Mouse (Mus musculus): ENCODE data around the gene Tsr2. TPM values are rescaled to one million over a fixed set of nuclear protein-coding genes. Genes with fewer than 3 reads are reported as not detected.

The Tsr2 gene
- 39.1 and 43.1 TPM in 2 replicates for polyA plus RNA-seq (2014; fragmentation: Nextera tagmentation; extraction: Ambion mirVana)

DNA sequence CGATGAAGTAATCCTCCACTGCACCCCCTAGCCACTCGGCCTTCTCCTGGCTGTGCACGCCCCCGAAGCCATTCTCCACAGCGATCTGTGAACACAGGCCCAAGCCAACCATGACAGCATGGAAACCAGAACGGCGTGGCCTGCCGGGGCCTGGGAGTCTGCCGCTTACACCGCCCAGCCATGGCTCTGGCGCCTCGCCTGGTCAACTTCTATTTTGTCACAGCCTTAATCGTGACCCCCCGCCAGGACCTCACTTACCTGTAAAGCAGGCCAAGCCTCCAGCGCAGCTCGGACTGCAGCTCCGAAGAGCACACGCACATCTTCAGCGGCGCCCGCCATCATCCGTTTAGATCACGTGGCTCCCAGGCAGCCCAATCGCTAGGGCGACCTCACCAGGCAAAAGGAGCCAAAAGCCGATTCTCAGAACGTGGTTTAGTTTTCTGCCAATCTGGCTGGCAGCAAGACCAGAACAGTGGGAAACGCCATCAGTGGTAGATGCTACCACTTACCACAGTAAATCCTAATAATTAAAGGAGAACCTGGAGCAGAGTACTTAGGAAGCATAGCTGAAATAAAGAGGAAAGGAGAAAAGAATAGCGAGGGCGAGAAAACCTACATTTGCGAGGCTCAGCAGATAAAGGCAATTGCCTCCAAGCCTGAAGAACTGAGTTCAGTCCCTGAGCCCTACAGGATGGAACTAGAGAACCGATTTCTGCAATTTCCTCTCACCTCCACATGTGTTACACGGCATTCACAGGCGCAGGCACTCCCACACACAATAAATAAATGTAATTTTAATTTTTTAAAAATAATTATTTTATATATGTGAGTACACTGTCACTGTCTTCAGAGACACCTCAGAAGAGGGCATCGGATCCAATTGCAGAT is at the start of gene Tsr2:
Gene Tsr2, minus strand, starts transcription at position 373 of the 888 bp plus-strand sequence.
- peak within 1 kb of the TSS; percentile 66 for H3K9ac ChIP-seq (ENCODE audit: low read depth, low read length)
- DNase-seq (ENCODE audit: low spot score) (peak; percentile 75), ATAC-seq (ENCODE audit: low FRiP score) (peak; percentile 94)
- H3K4me2 ChIP-seq (replicated peaks; ENCODE audit: low read depth, low read length): peak within 1 kb of the TSS; percentile 45
- peak within 1 kb of the TSS; percentile 36; the same call in 1 of the 2 replicates for H3K27ac ChIP-seq (ENCODE audit: low read depth, low read length)
- H3K27me3 ChIP-seq (ENCODE audit: control insufficient read depth, insufficient read depth, low read length): no peaks in the 10 kb centered on the region
- no peaks in the 10 kb centered on the region for H3K9me3 ChIP-seq (ENCODE audit: control insufficient read depth, low read length)
- 18% methylated on average over 35 of the region's 35 CpGs for WGBS
- no peaks in the 10 kb centered on the region for H3K36me3 ChIP-seq (ENCODE audit: control insufficient read depth, insufficient read depth, low read length)
- H3K4me3 ChIP-seq (ENCODE audit: low read depth, low read length): peak within 1 kb of the TSS; percentile 60
- no peaks in the 10 kb centered on the region for H3K4me1 ChIP-seq (replicated peaks; ENCODE audit: control insufficient read depth, insufficient read depth, low read length)

DNA sequence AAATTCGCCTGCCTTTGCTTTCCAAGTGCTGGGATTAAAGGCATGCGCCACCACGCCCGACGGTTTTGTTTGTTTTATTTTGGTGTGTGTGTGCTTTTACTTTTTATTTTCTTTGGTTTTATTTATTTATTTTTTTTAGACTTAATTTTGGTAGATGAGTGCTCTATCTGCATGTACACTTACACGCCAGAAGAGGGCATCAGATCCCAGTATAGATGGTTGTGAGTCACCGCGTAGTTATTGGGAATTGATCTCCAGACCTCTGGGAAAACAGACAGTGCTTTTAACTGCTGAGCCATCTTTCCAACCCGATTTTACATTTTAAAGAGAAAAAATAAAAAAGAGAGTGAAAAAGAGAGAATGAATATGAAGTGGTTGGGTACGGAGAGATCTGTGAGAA is 36.4 kb upstream of the Tsr2 start:
- H3K27ac ChIP-seq (ENCODE audit: low read depth, low read length): no peak overlapping the region
- H3K9ac ChIP-seq (ENCODE audit: low read depth, low read length): no peak overlapping the region
- ATAC-seq (ENCODE audit: low FRiP score): no peak
- no peaks in the 10 kb centered on the region for H3K4me1 ChIP-seq (replicated peaks; ENCODE audit: control insufficient read depth, insufficient read depth, low read length)
- H3K36me3 ChIP-seq (ENCODE audit: control insufficient read depth, insufficient read depth, low read length): no peaks in the 10 kb centered on the region
- no peaks in the 10 kb centered on the region for H3K9me3 ChIP-seq (ENCODE audit: control insufficient read depth, low read length)
- peak; percentile 27 for DNase-seq (ENCODE audit: low spot score)
- no peak overlapping the region for H3K4me2 ChIP-seq (replicated peaks; ENCODE audit: low read depth, low read length)
- H3K27me3 ChIP-seq (ENCODE audit: control insufficient read depth, insufficient read depth, low read length): no peaks in the 10 kb centered on the region
- H3K4me3 ChIP-seq (ENCODE audit: low read depth, low read length): no peak overlapping the region
- WGBS: 31% methylated on average over 10 of the region's 10 CpGs

DNA sequence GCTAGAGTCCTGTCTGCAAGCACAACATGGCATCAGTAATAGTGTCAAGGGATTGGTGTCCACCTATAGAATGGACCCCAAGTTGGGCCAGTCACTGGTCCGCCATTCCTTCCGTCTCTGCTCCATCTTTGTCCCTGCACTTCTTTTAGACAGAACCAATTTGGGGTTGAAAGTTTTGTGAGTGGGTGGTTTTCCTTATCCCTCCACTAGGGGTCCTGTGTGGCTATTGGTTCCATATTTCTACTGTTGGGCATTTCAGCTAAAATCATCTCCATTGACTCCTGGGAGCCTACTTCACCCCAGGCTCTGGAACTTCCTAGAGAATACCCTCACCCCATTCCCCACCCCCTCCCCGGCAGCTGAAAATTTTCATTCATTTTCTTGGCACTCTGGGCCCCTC is 34.1 kb upstream of the Tsr2 start:
- DNase-seq (ENCODE audit: low spot score) (peak; percentile 1), ATAC-seq (ENCODE audit: low FRiP score) (no peak)
- H3K9me3 ChIP-seq (ENCODE audit: control insufficient read depth, low read length): no peaks in the 10 kb centered on the region
- 81% methylated on average over 3 of the region's 3 CpGs for WGBS
- no peaks in the 10 kb centered on the region for H3K27me3 ChIP-seq (ENCODE audit: control insufficient read depth, insufficient read depth, low read length)
- no peaks in the 10 kb centered on the region for H3K4me1 ChIP-seq (replicated peaks; ENCODE audit: control insufficient read depth, insufficient read depth, low read length)
- H3K9ac ChIP-seq (ENCODE audit: low read depth, low read length): no peak overlapping the region
- H3K36me3 ChIP-seq (ENCODE audit: control insufficient read depth, insufficient read depth, low read length): no peaks in the 10 kb centered on the region
- no peak overlapping the region for H3K4me2 ChIP-seq (replicated peaks; ENCODE audit: low read depth, low read length)
- H3K27ac ChIP-seq (ENCODE audit: low read depth, low read length): no peak overlapping the region
- no peak overlapping the region for H3K4me3 ChIP-seq (ENCODE audit: low read depth, low read length)

DNA sequence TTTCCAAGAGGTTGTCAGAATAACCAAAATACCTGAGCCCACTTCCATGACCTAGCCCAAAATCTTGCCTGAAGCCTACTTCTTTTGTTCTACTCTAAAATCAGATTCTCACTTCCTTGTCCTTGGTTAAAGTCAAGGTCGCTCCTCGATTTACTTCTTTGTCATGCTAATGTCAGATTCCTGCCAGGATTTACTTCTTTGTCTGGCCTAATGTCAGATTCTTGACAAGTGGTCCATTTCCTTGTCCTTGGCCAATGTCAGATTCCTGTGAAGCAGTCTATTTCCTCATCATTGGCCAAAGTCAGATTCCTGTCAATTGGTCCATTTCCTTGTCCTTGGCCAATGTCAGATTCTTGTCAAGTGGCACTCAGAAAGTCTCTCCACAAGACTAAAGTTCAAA is 27.6 kb upstream of the Tsr2 start:
- Histone ChIP-seq H3K9ac (ENCODE audit: low read depth, low read length) (no peak overlapping the region), H3K4me2 (replicated peaks; ENCODE audit: low read depth, low read length) (no peak overlapping the region), H3K36me3 (ENCODE audit: control insufficient read depth, insufficient read depth, low read length) (no peaks in the 10 kb centered on the region), H3K9me3 (ENCODE audit: control insufficient read depth, low read length) (no peaks in the 10 kb centered on the region), H3K4me3 (ENCODE audit: low read depth, low read length) (no peak overlapping the region), H3K27me3 (ENCODE audit: control insufficient read depth, insufficient read depth, low read length) (no peaks in the 10 kb centered on the region), H3K4me1 (replicated peaks; ENCODE audit: control insufficient read depth, insufficient read depth, low read length) (no peaks in the 10 kb centered on the region), H3K27ac (ENCODE audit: low read depth, low read length) (no peak overlapping the region)
- no peak for ATAC-seq (ENCODE audit: low FRiP score)
- WGBS: 66% methylated on average over 2 of the region's 2 CpGs
- DNase-seq (ENCODE audit: low spot score): no peak

DNA sequence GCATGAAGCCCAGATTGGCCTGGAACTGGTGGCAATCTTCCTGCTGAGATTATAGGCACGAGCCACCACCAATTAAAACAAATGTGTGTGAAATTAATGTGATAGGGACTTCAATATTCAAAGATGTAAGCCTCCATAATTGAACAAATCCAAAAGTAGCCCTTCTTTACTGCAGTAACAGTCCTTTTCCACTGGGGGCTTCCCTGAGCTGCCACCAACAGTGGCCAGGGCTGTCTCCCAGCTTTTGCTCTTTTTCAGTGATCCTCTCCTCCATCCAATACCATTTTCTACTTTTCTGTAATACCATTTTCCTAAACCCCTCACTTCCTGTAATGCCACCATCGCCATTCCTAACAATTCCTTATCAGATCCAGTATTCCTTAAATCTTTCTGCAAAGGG is 21.1 kb upstream of the Tsr2 start:
- no peak overlapping the region for H3K4me2 ChIP-seq (replicated peaks; ENCODE audit: low read depth, low read length)
- ATAC-seq (ENCODE audit: low FRiP score): no peak
- no peak overlapping the region for H3K4me3 ChIP-seq (ENCODE audit: low read depth, low read length)
- no peak overlapping the region for H3K9ac ChIP-seq (ENCODE audit: low read depth, low read length)
- H3K9me3 ChIP-seq (ENCODE audit: control insufficient read depth, low read length): no peaks in the 10 kb centered on the region
- H3K4me1 ChIP-seq (replicated peaks; ENCODE audit: control insufficient read depth, insufficient read depth, low read length): no peaks in the 10 kb centered on the region
- H3K27me3 ChIP-seq (ENCODE audit: control insufficient read depth, insufficient read depth, low read length): no peaks in the 10 kb centered on the region
- WGBS: 11% methylated on average over 2 of the region's 2 CpGs
- peak; percentile 14 for DNase-seq (ENCODE audit: low spot score)
- H3K27ac ChIP-seq (ENCODE audit: low read depth, low read length): no peak overlapping the region
- no peaks in the 10 kb centered on the region for H3K36me3 ChIP-seq (ENCODE audit: control insufficient read depth, insufficient read depth, low read length)

DNA sequence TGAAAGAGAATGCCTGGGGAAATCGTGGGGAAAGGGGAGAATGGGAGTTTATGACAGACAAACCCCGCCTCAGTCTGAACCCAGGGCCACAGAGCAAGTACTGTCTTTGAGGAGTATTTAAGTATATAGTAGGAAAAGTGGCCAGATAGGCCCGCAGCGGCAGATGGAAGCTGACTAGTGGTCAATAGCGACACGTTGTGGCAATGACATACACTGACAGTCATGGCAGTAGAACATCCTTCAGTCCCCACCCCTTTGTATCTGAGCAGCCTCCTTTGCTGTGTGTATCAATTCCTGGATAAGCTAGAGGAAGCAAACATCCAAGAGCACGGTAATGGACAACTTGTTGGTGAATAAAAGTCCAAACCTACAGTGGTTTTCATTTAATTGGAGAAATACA is 20.5 kb upstream of the Tsr2 start:
- ATAC-seq (ENCODE audit: low FRiP score): no peak
- H3K27ac ChIP-seq (ENCODE audit: low read depth, low read length): no peak overlapping the region

DNA sequence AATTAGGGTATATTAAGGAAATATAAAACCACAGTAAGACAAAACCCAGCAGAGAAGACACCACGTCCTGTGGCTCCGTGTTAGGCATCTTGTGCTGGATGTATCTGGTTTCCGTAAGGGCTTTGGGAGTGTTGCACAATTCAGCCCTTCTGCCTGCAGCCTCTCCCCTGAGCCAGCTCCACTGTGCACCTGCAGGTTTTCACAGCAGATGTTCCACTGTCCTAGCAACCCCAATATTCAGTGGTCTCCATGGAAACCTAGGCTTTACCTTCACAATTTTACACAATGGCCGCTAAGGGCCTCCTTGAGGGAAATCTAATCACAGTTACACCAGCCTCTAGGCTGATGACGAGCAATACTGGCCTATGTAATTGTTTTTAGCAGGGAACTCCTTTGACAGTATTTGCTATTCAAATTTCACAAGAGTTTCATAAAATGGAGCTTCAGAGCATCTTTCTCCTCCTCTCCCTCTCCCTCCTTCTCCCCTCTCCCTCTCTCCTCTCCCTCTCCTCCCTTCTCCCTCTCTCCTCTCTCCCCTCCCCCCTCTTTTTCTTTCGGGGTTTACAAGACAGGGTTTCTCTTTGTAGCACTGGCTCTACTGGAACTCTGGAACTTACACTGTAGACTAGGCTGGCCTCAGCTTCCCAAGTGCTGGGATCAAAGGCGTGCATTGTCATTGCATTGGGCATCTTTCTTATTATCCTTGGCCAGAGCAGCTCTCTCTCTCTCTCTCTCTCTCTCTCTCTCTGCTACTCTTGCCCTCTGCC is 11.1 kb upstream of the Tsr2 start:
- Histone ChIP-seq H3K27me3 (ENCODE audit: control insufficient read depth, insufficient read depth, low read length) (no peaks in the 10 kb centered on the region), H3K9ac (ENCODE audit: low read depth, low read length) (no peak overlapping the region), H3K4me3 (ENCODE audit: low read depth, low read length) (no peak overlapping the region), H3K4me1 (replicated peaks; ENCODE audit: control insufficient read depth, insufficient read depth, low read length) (no peaks in the 10 kb centered on the region), H3K27ac (ENCODE audit: low read depth, low read length) (no peak overlapping the region), H3K36me3 (ENCODE audit: control insufficient read depth, insufficient read depth, low read length) (no peaks in the 10 kb centered on the region), H3K4me2 (replicated peaks; ENCODE audit: low read depth, low read length) (no peak overlapping the region), H3K9me3 (ENCODE audit: control insufficient read depth, low read length) (no peaks in the 10 kb centered on the region)
- 60% methylated on average over 7 of the region's 7 CpGs for WGBS
- DNase-seq (ENCODE audit: low spot score) (no peak), ATAC-seq (ENCODE audit: low FRiP score) (no peak)

More for the DNA sequence above, 20.5 kb upstream of the Tsr2 start:
- H3K4me3 ChIP-seq (ENCODE audit: low read depth, low read length): no peak overlapping the region
- H3K27me3 ChIP-seq (ENCODE audit: control insufficient read depth, insufficient read depth, low read length): no peaks in the 10 kb centered on the region
- no peaks in the 10 kb centered on the region for H3K9me3 ChIP-seq (ENCODE audit: control insufficient read depth, low read length)
- no peaks in the 10 kb centered on the region for H3K36me3 ChIP-seq (ENCODE audit: control insufficient read depth, insufficient read depth, low read length)
- DNase-seq (ENCODE audit: low spot score): peak; percentile 37
- no peak overlapping the region for H3K9ac ChIP-seq (ENCODE audit: low read depth, low read length)
- 10% methylated on average over 7 of the region's 7 CpGs for WGBS
- H3K4me2 ChIP-seq (replicated peaks; ENCODE audit: low read depth, low read length): no peak overlapping the region
- H3K4me1 ChIP-seq (replicated peaks; ENCODE audit: control insufficient read depth, insufficient read depth, low read length): no peaks in the 10 kb centered on the region

DNA sequence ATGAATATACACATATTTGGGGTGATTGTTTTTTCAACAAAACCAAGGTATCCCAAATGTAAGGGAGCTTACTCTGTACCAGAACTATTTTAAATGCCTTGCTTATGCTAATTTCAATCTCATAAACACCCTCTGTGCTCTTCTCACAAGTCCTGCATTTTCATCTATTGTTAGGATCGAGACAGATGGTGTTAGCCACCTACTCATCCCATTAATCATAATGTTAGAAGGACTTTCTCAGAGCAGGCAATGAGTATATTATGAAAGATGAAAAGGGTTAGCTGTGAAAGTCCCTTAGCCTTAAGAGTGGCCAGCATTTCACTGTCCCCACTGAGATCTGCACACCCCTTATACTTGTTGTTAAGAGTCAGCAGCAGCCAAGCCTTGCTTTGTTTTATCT is 8.9 kb downstream of the Tsr2 start:
- DNase-seq (ENCODE audit: low spot score) (no peak), ATAC-seq (ENCODE audit: low FRiP score) (no peak)
- H3K4me3 ChIP-seq (ENCODE audit: low read depth, low read length): no peak overlapping the region
- H3K36me3 ChIP-seq (ENCODE audit: control insufficient read depth, insufficient read depth, low read length): 0 out of 2 replicates have a peak, but pooled peaks cover 2% of the 10 kb centered on the region
- no peaks in the 10 kb centered on the region for H3K4me1 ChIP-seq (replicated peaks; ENCODE audit: control insufficient read depth, insufficient read depth, low read length)
- no peaks in the 10 kb centered on the region for H3K9me3 ChIP-seq (ENCODE audit: control insufficient read depth, low read length)
- H3K9ac ChIP-seq (ENCODE audit: low read depth, low read length): no peak overlapping the region
- WGBS: 74% methylated on average over 1 of the region's 1 CpGs
- H3K27ac ChIP-seq (ENCODE audit: low read depth, low read length): no peak overlapping the region
- H3K27me3 ChIP-seq (ENCODE audit: control insufficient read depth, insufficient read depth, low read length): no peaks in the 10 kb centered on the region
- no peak overlapping the region for H3K4me2 ChIP-seq (replicated peaks; ENCODE audit: low read depth, low read length)

All from hindbrain, embryonic 11.5 days (tissue).